Comparison of ENCODE assay signal across 8 mouse cellular contexts in the genomic region with DNA sequence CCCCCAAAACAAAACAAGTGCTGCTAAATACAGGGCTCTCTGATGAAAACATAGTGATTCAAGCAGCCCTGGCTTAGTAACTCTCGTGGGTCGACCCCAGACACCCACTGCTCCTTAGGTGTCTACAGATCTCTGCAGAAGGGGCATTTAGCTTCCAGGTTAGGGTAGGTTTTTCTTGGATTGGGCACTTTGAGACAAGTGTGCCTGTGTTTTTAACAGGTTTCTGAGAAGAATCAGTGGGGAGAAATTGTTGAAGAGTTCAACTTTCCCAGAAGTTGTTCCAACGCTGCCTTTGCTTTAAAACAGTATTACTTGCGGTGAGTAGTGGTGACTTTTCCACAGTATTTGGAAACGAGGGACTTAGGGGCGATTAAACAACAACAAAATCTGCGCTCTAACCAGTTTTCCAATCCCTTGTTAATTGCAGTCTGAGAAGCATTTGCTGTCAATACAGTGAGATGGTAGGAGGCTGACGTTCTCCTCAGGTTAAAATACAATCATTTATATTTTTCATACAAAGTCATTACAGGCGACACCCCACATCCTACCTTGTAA. TPM values are rescaled to one million over a fixed set of nuclear protein-coding genes. Genes with fewer than 3 reads are reported as not detected.
A peak's percentile ranks its signal among the peaks of the same experiment; 100 is the strongest.
DNase-seq lines count a peak whose midpoint lies in the region; ATAC-seq and TF ChIP-seq lines count a peak whose summit lies in the region.

No protein-coding gene starts in this region.

- dilution Hi-C loops in CH12.LX (cut with MboI; ENCODE audit: extremely low pct_ligation_motif_present, extremely low pct_unique_long_range_greater_than_20kb, low sequenced_read_pairs): no loop called here

- H3K4me3 ChIP-seq in heart, adult 2 months: peak overlapping the region; percentile 80
- peak overlapping the region; percentile 61 to 73 (median 70) for H3K4me3 ChIP-seq in CH12.LX (replicated peaks in 1 of 3; ENCODE audit: low read depth in 2 of 3, low read length in 2 of 3, poor library complexity in 1 of 3)
- peak overlapping the region; percentile 96 for H3K4me3 ChIP-seq in forebrain, embryonic 16.5 days (replicated peaks; ENCODE audit: low read length)
- peak overlapping the region; percentile 73 for H3K4me3 ChIP-seq in macrophage (ENCODE audit: inconsistent target)

- TF ChIP-seq CTCF in heart, adult 2 months (IDR thresholded peaks at IDR 0.05): no peak
- TF ChIP-seq CTCF in CH12.LX (conservative IDR thresholded peaks at IDR 0.05 in 1 of 2, IDR thresholded peaks at IDR 0.05 in 1 of 2; ENCODE audit: low read depth in 2 of 2, low read length in 2 of 2): no peak

- in situ Hi-C loops in CH12.LX (cut with MboI; ENCODE audit: low pct_ligation_motif_present, low pct_unique_long_range_greater_than_20kb, low sequenced_read_pairs): no loop called here

- no peak for ATAC-seq in forebrain, embryonic 16.5 days

- no peak for TF ChIP-seq POLR2A in heart, adult 2 months (IDR thresholded peaks at IDR 0.05; ENCODE audit: insufficient read depth, low read depth, low read length)
- no peak for TF ChIP-seq POLR2A in CH12.LX (IDR thresholded peaks at IDR 0.05; ENCODE audit: low read depth, low read length)

- peak overlapping the region; percentile 93 for H3K27ac ChIP-seq in heart, adult 2 months
- H3K27ac ChIP-seq in CH12.LX (ENCODE audit: insufficient read depth, low read depth) (no peak overlapping the region; the same call in 1 of the 2 replicates), macrophage (peak overlapping the region; percentile 59)
- peak overlapping the region; percentile 100 for H3K27ac ChIP-seq in forebrain, embryonic 16.5 days (ENCODE audit: low read length)

- H3K4me1 ChIP-seq in heart, adult 2 months (ENCODE audit: control insufficient read depth, insufficient read depth, low read length): peaks cover 6% of the 10 kb centered on the region
- peaks cover 0 to 9% of the 10 kb centered on the region in 2 experiments; a peak in 3 of 4 replicates for H3K4me1 ChIP-seq in CH12.LX (ENCODE audit: control insufficient read depth in 1 of 2, insufficient read depth in 2 of 2)
- peaks cover 17% of the 10 kb centered on the region for H3K4me1 ChIP-seq in forebrain, embryonic 16.5 days (replicated peaks; ENCODE audit: control insufficient read depth, insufficient read depth, low read length)

- intact Hi-C loops in heart, adult 2 months (cut with DNase I): loop anchor here (5.0 to 10.0 kb wide), 2 partner anchors 408 to 494 kb away; partner anchors contain the start of genes Ano6 and Slc38a2

- H3K9ac ChIP-seq in heart, adult 2 months (ENCODE audit: low read depth, low read length): peak overlapping the region; percentile 89
- peak overlapping the region; percentile 94 for H3K9ac ChIP-seq in CH12.LX (ENCODE audit: insufficient read depth, low read depth)
- peak overlapping the region; percentile 98 for H3K9ac ChIP-seq in forebrain, embryonic 16.5 days (replicated peaks; ENCODE audit: low read depth, low read length)

- DNase-seq in heart, adult 2 months: no peak
- no peak for DNase-seq in heart, postnatal 4 days
- DNase-seq in CH12.LX (ENCODE audit: extremely low read depth): no peak
- DNase-seq in adrenal gland, postnatal 10 days: no peak
- DNase-seq in right cerebral cortex, postnatal 36 days (ENCODE audit: low spot score in 2 of 2): no peak
- no peak for DNase-seq in natural killer cell, adult 2 months (ENCODE audit: low spot score in 2 of 2)

- WGBS in heart, adult 2 months: 3% methylated on average over 9 of the region's 9 CpGs
- WGBS in forebrain, embryonic 16.5 days: 2% methylated on average over 9 of the region's 9 CpGs
- 13% methylated on average over 9 of the region's 9 CpGs for WGBS in macrophage (ENCODE audit: missing documents)

- H3K4me2 ChIP-seq in CH12.LX (ENCODE audit: insufficient read depth, low read depth, poor library complexity, severe bottlenecking): peak overlapping the region; percentile 39
- peak overlapping the region; percentile 91 for H3K4me2 ChIP-seq in forebrain, embryonic 16.5 days (ENCODE audit: low read length)

- TF ChIP-seq RAD21 in CH12.LX (IDR thresholded peaks at IDR 0.05; ENCODE audit: low read depth, low read length): no peak

- TF ChIP-seq EP300 in heart, adult 2 months (IDR thresholded peaks at IDR 0.05; ENCODE audit: insufficient read depth, low read depth, low read length): no peak
- TF ChIP-seq EP300 in CH12.LX (IDR thresholded peaks at IDR 0.05; ENCODE audit: low read length): no peak

- H3K9me3 ChIP-seq in CH12.LX (replicated peaks; ENCODE audit: low read length): no peaks in the 10 kb centered on the region
- no peaks in the 10 kb centered on the region for H3K9me3 ChIP-seq in forebrain, embryonic 16.5 days (ENCODE audit: control insufficient read depth, low read length)

- peaks cover 25% of the 10 kb centered on the region for H3K36me3 ChIP-seq in heart, adult 2 months (ENCODE audit: control insufficient read depth, insufficient read depth, low read length)
- H3K36me3 ChIP-seq in CH12.LX (replicated peaks in 1 of 2; ENCODE audit: control insufficient read depth in 1 of 2, insufficient read depth in 1 of 2, low read length in 1 of 2) (peaks cover 0 to 14% of the 10 kb centered on the region in 2 experiments), macrophage (ENCODE audit: inconsistent target) (no peaks in the 10 kb centered on the region)
- no peaks in the 10 kb centered on the region for H3K36me3 ChIP-seq in forebrain, embryonic 16.5 days (ENCODE audit: control insufficient read depth, insufficient read depth)

- no peaks in the 10 kb centered on the region for H3K27me3 ChIP-seq in heart, adult 2 months (ENCODE audit: control insufficient read depth, insufficient read depth, low read length)
- H3K27me3 ChIP-seq in CH12.LX (replicated peaks): no peaks in the 10 kb centered on the region
- no peaks in the 10 kb centered on the region for H3K27me3 ChIP-seq in forebrain, embryonic 16.5 days (replicated peaks; ENCODE audit: control insufficient read depth, insufficient read depth, low read length)

- H3K79me2 ChIP-seq in heart, adult 2 months (replicated peaks; ENCODE audit: control insufficient read depth, insufficient read depth, low read length): no peaks in the 10 kb centered on the region
- H3K79me2 ChIP-seq in CH12.LX (replicated peaks; ENCODE audit: control insufficient read depth, extremely low read depth, insufficient read depth, poor library complexity, severe bottlenecking) (peaks cover 40% of the 10 kb centered on the region), macrophage (ENCODE audit: inconsistent target) (peaks cover 65% of the 10 kb centered on the region)

TF ChIP-seq in CH12.LX, 34 proteins besides CTCF, POLR2A, EP300 and RAD21:
- TF ChIP-seq USF1 (IDR thresholded peaks at IDR 0.05; ENCODE audit: low read depth, low read length) (no peak), MAX (IDR thresholded peaks at IDR 0.05; ENCODE audit: low read length) (no peak), RCOR1 (conservative IDR thresholded peaks at IDR 0.05; ENCODE audit: low read depth, low read length) (no peak), ELF1 (IDR thresholded peaks at IDR 0.05; ENCODE audit: low read depth, low read length) (no peak), TBP (conservative IDR thresholded peaks at IDR 0.05; ENCODE audit: low read depth, low read length) (no peak), BHLHE40 (IDR thresholded peaks at IDR 0.05; ENCODE audit: low read depth, low read length) (no peak), GABPA (IDR thresholded peaks at IDR 0.05; ENCODE audit: insufficient replicate concordance, low read depth, low read length) (no peak)

RNA-seq across cellular contexts. Expression of gene Arid2, which starts 1.6 kb away (rescaled TPM):
- total RNA-seq in heart, adult 2 months (2021): 10 to 100 TPM; 20.1 to 21.1 TPM
- polyA plus RNA-seq in heart, adult 2 months (2012; rRNA removed): 8.0 and 13.7 TPM in 2 replicates
- 10 to 100 TPM; 42.9 to 47.6 TPM for total RNA-seq in heart, postnatal 4 days (2021)
- 11.8 and 11.9 TPM in 2 replicates for total RNA-seq in CH12.LX (2012; rRNA removed)
- total RNA-seq in CH12.LX (2014; rRNA removed): 14.1 TPM in 2 replicates
- polyA plus RNA-seq in CH12.LX (2012; ENCODE audit: insufficient read length, low read depth): 10.8 and 13.3 TPM in 2 replicates
- 28.7 and 29.8 TPM in 2 replicates for polyA plus RNA-seq in forebrain, embryonic 16.5 days (2015; fragmentation: Nextera tagmentation; extraction: Ambion mirVana)
- 100 to 1,000 TPM in 9 of 26 experiments, 10 to 100 TPM in 17; 38.6 to 153 (median 91.7) TPM for total RNA-seq in macrophage (2018; cell fraction: chromatin; rRNA removed)
- 10 to 100 TPM in 23 of 26 experiments, 1 to 10 TPM in 3; 7.4 to 26.9 (median 16.3) TPM for total RNA-seq in macrophage (2018; cell fraction: cytosol; rRNA removed)
- total RNA-seq in macrophage (2018; cell fraction: nucleus; rRNA removed): 100 to 1,000 TPM in 1 of 26 experiments, 10 to 100 TPM in 25; 26.3 to 140 (median 56.9) TPM
- 11.8 to 14.0 TPM (median 12.7 TPM) in 3 replicates for polyA plus RNA-seq in macrophage (2018)
- total RNA-seq in adrenal gland, postnatal 10 days (2021): 10 to 100 TPM; 39.9 to 52.9 TPM
